Mouse (Mus musculus) liver, postnatal 0 days (tissue): Measurements from ENCODE around the gene Neo1. TPM values are rescaled to one million over a fixed set of nuclear protein-coding genes. Genes with fewer than 3 reads are reported as not detected.
A peak's percentile ranks its signal among the peaks of the same experiment; 100 is the strongest.

Experiments
- ATAC-seq: fragments of 200-750 bp; cut with Nextera tagmentation; 2 replicates; pipeline ENCODE4 v1.8.0; 2017; ENCODE audit warnings: mild to moderate bottlenecking, moderate library complexity
- DNase-seq: peaks from one replicate; pipeline ENCODE4 v3.0.0-alpha.2; 2016
- H3K27ac ChIP-seq: fragments of 300-500 bp; sonication (generic); 2 replicates; pipeline ENCODE4 v1.5.1; 2014; ENCODE audit warnings: antibody characterized with exemption, moderate library complexity, mild to moderate bottlenecking, low read depth
- H3K27me3 ChIP-seq: fragments of 300-500 bp; sonication (generic); 2 replicates; pipeline ENCODE4 v1.6.1; 2014; ENCODE audit warnings: low read length, control low read depth, mixed read lengths; ENCODE audit not compliant: insufficient read depth
- H3K36me3 ChIP-seq: fragments of 300-500 bp; sonication (generic); replicated peaks from 2 replicates; pipeline ENCODE4 v1.6.1; 2014; ENCODE audit warnings: mild to moderate bottlenecking, control low read depth, low read length, moderate library complexity, mixed read lengths; ENCODE audit not compliant: insufficient read depth
- H3K4me1 ChIP-seq: fragments of 300-500 bp; sonication (generic); 2 replicates; pipeline ENCODE4 v1.6.1; 2014; ENCODE audit warnings: antibody characterized with exemption, mild to moderate bottlenecking, control low read depth; ENCODE audit not compliant: insufficient read depth
- H3K4me2 ChIP-seq: fragments of 300-500 bp; sonication (generic); 2 replicates; pipeline ENCODE4 v1.6.1; 2014; ENCODE audit warnings: low read depth, mild to moderate bottlenecking, low read length, moderate library complexity, mixed read lengths
- H3K4me3 ChIP-seq: fragments of 300-500 bp; sonication (generic); 2 replicates; pipeline ENCODE4 v1.5.1; 2014; ENCODE audit warnings: low read depth, low read length
- H3K9ac ChIP-seq: fragments of 300-500 bp; sonication (generic); replicated peaks from 2 replicates; pipeline ENCODE4 v1.6.1; 2014; ENCODE audit warnings: mild to moderate bottlenecking, moderate library complexity
- H3K9me3 ChIP-seq: fragments of 300-500 bp; sonication (generic); 2 replicates; pipeline ENCODE4 v1.6.1; 2016; ENCODE audit warnings: mild to moderate bottlenecking, control low read depth, low read length, mixed read lengths
- CTCF ChIP-seq: sonication (generic); IDR thresholded peaks from 2 replicates; pipeline ENCODE4 v1.5.1; 2016; ENCODE audit warnings: antibody characterized with exemption, low read depth
- EP300 ChIP-seq: IDR thresholded peaks from 2 replicates; pipeline ENCODE4 v1.6.1; 2016; ENCODE audit warnings: antibody characterized with exemption, low read depth, mild to moderate bottlenecking
- WGBS: fragments of 180-500 bp; shearing (Covaris S2); extraction: QIAGEN DNeasy Blood & Tissue Kit; methylation state at CpG from one replicate; pipeline ENCODE4 v1.1.7; 2014; ENCODE audit not compliant: insufficient replicate concordance; 5-methylcytosine and 5-hydroxymethylcytosine counted together
- polyA plus RNA-seq: library from polyadenylated mRNA; unstranded; fragments of >200 nt; fragmentation: Nextera tagmentation; extraction: Ambion mirVana; gene quantifications from 2 replicates; pipeline ENCODE4 v1.2.1, GENCODE M21; 2015

The Neo1 gene
- polyA plus RNA-seq, 1 experiment from 2014 or later, result 1.2 TPM

DNA sequence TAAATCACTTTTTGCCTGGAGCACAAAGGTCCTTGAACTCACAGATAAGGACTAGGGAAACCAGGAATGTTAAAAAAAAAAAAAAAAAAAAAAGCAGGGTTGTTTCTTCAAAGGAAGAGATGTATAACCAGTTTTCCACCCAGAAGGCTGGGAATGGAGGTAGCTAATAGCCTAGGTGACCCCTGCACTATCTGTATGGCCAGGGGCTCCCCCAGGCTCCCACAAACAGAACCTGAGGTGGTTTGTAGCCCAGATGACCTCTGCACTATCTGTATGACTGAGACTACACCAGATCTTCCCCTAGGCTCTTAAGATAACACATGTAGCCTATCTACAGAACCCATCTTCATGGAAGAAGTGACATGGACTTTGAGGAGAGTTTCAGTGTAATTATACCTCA, 5.6 kb upstream of the Neo1 start:
- Histone ChIP-seq H3K27me3 (peaks cover 9% of the 10 kb centered on the region), H3K4me1 (no peaks in the 10 kb centered on the region), H3K4me2 (no peak overlapping the region), H3K4me3 (no peak overlapping the region), H3K27ac (no peak overlapping the region), H3K9ac (no peak overlapping the region), H3K36me3 (no peaks in the 10 kb centered on the region), H3K9me3 (no peaks in the 10 kb centered on the region)
- ATAC-seq, result no peak
- no peak for DNase-seq
- TF ChIP-seq EP300 (no peak), CTCF (no peak)

DNA sequence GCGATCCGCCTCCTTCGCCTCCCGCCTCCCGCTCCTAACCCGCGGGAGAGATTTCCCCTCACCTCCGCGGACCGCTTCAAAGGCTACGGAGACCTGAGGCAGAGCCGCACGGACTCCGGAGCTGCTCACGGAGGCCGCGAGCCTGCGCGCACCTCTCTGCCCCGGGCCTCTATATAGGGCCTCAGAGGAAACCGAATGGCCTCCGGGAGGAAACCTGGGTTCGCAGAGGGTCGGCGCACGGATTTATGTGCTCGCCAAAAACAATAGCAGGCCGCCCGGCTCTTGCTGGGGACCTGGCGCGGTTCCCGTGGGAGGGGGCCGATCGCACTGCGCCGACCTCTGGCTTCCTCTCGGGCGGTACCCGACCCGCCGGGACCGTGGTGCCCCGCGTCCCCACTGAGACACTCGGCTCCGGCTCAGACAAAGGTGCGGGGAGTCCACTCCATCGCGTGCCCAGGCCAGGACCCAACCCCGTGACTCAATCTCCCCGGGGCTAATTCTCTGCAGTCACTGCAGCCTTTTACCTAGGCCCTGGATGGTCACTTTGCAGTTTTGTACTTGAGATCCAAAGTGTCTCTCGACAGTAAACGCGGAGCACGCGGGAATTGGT, 596 bp upstream of the Neo1 start:
- WGBS, result under 1% methylated on average over 56 of the region's 56 CpGs
- Histone ChIP-seq H3K9me3 (no peaks in the 10 kb centered on the region; the same call in 1 of the 2 replicates), H3K36me3 (no peaks in the 10 kb centered on the region), H3K27ac (peak overlapping the region; percentile 93), H3K4me1 (0 out of 2 replicates have a peak, but pooled peaks cover 2% of the 10 kb centered on the region), H3K9ac (peak overlapping the region; percentile 79), H3K4me2 (peak overlapping the region; percentile 85), H3K4me3 (peak overlapping the region; percentile 71), H3K27me3 (peaks cover 24% of the 10 kb centered on the region)
- TF ChIP-seq EP300 (no peak), CTCF (no peak)
- DNase-seq (no peak), ATAC-seq (peak; percentile 19)

DNA sequence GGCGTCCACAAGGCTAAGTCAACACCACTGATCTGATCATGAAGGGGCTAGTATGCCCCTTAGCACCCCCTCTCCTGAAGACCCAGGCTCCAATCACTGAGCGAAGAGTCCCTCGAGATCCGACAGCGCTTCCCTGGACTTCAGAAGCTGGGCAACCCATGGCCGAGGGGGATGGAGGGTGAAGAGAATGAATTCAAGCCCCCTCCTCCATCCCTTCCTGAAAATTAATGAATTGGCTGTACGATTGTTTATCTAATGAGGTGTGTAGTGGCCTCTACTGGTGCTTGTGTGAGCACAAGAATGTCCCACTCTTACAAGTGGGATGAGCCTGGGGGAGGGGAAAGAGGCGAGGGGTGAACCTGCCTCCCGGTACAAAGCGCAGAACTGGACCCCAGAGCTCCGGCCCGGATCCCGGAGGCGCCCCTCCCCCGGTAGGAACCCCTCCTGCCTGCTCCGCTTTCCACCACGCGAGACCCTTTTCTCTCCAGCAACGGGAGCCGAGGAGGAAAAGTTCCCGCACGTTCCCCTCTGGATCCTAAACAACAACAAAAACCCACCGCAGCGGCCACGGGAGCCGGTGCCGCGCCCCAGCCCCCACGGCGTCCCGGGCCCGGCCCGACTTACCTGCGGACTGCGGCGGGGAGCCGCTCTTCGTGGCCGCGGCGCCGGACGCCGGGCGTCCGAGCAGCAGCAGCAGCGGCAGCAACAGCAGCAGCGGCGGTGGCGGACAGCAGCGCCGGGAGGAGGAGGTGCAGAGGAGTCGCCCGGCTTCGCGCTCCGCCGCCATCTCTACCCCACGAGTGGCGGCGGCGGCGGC, 691 bp downstream of the Neo1 start:
- peak overlapping the region; percentile 93 for H3K27ac ChIP-seq
- peaks cover 2% of the 10 kb centered on the region; the same call in 1 of the 2 replicates for H3K9me3 ChIP-seq
- 1% methylated on average over 38 of the region's 63 CpGs for WGBS
- ATAC-seq (no peak), DNase-seq (peak; percentile 26)
- peak overlapping the region; percentile 85 for H3K4me2 ChIP-seq
- 0 out of 2 replicates have a peak, but pooled peaks cover 2% of the 10 kb centered on the region for H3K4me1 ChIP-seq
- no peaks in the 10 kb centered on the region for H3K36me3 ChIP-seq
- peak overlapping the region; percentile 79 for H3K9ac ChIP-seq
- H3K4me3 ChIP-seq, result peak overlapping the region; percentile 71
- TF ChIP-seq CTCF, result peak; percentile 31
- no peak for TF ChIP-seq EP300
- H3K27me3 ChIP-seq, result peaks cover 24% of the 10 kb centered on the region

DNA sequence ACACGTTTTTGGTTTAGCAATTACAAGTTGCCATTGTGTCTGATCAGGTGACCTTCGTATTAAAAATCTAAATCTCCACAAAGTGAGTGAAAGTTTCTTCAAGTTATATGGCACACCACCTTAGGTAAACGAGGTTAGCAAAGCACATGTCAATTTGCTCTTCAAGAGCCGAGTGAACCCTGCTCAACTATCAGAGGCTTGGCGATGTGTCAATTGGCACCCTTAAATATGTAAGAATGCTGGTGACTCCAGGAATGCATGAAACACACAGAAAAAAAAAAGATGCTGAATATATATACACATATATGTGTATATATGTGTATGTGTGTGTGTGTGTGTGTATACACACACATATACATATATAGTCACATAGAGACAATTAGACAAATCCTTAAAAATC, 1.4 kb downstream of the Neo1 start:
- Histone ChIP-seq H3K4me2 (peak overlapping the region; percentile 85; the same call in 1 of the 2 replicates), H3K9ac (no peak overlapping the region), H3K4me3 (peak overlapping the region; percentile 71; the same call in 1 of the 2 replicates), H3K27me3 (peaks cover 24% of the 10 kb centered on the region), H3K27ac (no peak overlapping the region), H3K36me3 (no peaks in the 10 kb centered on the region), H3K9me3 (peaks cover 2% of the 10 kb centered on the region; the same call in 1 of the 2 replicates), H3K4me1 (0 out of 2 replicates have a peak, but pooled peaks cover 2% of the 10 kb centered on the region)
- DNase-seq (no peak), ATAC-seq (no peak)
- TF ChIP-seq EP300 (no peak), CTCF (no peak)
- WGBS, result 39% methylated on average over 5 of the region's 5 CpGs

DNA sequence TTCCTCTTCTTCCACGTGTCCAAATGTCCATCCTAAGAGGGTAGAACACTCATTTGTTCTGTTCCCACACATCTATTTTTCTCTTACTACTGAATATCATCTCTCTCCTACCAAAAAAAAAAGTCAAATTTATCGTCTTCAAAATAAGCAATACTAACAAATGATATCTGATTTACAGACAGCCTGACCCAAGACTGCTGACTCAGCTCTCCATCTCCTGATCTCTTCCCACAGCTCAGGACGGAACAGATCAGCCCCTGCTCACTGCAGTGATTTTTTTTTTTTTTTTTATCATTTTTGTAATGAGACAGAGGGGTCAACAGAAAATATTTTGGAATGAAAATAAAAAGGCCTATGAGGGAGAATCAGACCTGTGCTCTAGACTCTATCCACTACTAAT, 2.7 kb downstream of the Neo1 start:
- Histone ChIP-seq H3K36me3 (no peaks in the 10 kb centered on the region), H3K9ac (no peak overlapping the region), H3K4me1 (0 out of 2 replicates have a peak, but pooled peaks cover 2% of the 10 kb centered on the region), H3K27ac (no peak overlapping the region), H3K27me3 (peaks cover 24% of the 10 kb centered on the region), H3K9me3 (peaks cover 2% of the 10 kb centered on the region; the same call in 1 of the 2 replicates), H3K4me3 (no peak overlapping the region), H3K4me2 (no peak overlapping the region)
- no peak for DNase-seq
- no peak for ATAC-seq
- TF ChIP-seq CTCF (no peak), EP300 (no peak)
- 48% methylated on average over 3 of the region's 3 CpGs for WGBS

DNA sequence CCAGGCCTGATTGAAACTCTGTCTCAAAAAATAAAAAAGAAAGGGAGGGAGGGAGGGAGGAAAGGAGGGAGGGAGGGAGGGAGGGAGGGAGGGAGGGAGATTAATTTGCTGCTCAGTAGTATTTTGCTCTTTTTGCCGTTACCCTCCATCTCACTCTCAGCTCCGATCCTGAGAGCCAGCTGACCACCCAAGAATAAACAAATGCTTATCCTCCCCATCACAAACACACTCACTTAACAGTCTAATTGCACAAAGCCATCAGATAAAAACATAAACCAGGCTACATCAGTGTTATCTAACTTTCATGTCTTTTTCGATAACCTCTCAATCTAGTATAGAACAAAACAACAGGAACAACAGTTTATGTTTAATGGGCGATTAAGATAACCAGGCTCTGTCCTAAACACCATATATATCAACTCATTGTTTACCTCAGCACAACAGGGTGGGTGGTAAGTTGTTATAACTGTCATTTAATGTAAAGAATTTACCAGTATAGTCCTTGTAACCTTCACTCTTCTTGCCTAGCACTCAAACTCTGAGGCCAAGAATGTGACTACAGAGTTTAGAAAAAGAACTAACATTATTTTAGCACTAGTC, 11.9 kb downstream of the Neo1 start:
- DNase-seq, result no peak
- H3K36me3 ChIP-seq, result no peaks in the 10 kb centered on the region
- no peak overlapping the region for H3K4me2 ChIP-seq
- H3K4me3 ChIP-seq, result no peak overlapping the region
- H3K27me3 ChIP-seq, result no peaks in the 10 kb centered on the region
- 67% methylated on average over 4 of the region's 4 CpGs for WGBS
- H3K9ac ChIP-seq, result no peak overlapping the region
- no peaks in the 10 kb centered on the region for H3K9me3 ChIP-seq
- TF ChIP-seq CTCF (no peak), EP300 (no peak)
- no peak overlapping the region for H3K27ac ChIP-seq
- ATAC-seq, result no peak
- no peaks in the 10 kb centered on the region for H3K4me1 ChIP-seq
